Mouse (Mus musculus): ENCODE data around the gene Mettl6.

DNA sequence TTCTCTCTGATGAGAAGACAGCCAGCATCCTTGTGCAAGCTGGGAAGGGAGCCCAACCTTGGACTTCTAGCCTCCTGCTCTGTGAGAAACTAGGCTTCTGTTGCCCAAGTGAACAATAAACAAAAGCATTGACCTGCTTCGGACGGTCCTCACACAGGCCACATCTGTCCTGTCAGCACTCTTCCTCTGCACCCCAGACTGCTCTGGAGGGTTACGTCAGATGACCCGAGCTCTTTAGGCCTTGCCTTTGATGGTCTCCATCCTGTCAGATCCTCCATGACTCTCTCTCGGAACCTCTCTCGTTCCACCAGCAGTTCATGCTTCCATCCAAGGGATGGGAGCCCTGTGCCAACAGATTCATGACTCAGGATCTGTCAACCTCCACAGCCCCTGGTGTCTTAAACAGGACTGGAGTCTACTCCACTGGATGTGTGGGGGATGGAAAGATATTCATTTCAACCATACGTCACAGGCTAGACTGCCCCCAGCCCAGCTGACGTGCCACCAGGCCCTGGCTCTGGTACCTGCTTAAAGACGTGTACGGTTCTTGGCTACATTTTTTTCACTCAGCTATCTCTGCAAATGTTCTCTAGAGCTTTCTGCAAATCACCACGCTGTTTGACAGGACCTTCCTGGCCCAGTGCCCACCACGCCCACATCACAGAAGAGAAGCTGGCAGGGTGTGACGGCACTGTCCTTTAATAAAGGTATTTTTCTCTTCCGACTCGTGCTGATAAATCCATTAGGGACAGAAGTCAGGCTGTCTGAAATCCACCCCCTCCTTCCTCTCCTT, 66.4 kb downstream of the Mettl6 start:
- TF ChIP-seq CTCF (IDR thresholded peaks at IDR 0.05) = no peak
- TF ChIP-seq EP300 (IDR thresholded peaks at IDR 0.05; ENCODE audit: insufficient read depth, low read depth, low read length) = 0 out of 2 replicates have a peak, but pooled peaks have one; percentile 65
- peak; percentile 14; the same call in 1 of the 2 replicates for TF ChIP-seq POLR2A (IDR thresholded peaks at IDR 0.05; ENCODE audit: insufficient read depth, low read depth, low read length)

Data from heart, adult 2 months (tissue).